Mouse (Mus musculus): ENCODE measurements at regions not wholly inside any gene's neighbourhood (a gene's known extent, or its start where the extent isn't known, plus 50 kb on each side); places are given as distances from the start of the nearest gene placed in this dataset.
A peak's percentile ranks its signal among the peaks of the same experiment; 100 is the strongest.

DNA sequence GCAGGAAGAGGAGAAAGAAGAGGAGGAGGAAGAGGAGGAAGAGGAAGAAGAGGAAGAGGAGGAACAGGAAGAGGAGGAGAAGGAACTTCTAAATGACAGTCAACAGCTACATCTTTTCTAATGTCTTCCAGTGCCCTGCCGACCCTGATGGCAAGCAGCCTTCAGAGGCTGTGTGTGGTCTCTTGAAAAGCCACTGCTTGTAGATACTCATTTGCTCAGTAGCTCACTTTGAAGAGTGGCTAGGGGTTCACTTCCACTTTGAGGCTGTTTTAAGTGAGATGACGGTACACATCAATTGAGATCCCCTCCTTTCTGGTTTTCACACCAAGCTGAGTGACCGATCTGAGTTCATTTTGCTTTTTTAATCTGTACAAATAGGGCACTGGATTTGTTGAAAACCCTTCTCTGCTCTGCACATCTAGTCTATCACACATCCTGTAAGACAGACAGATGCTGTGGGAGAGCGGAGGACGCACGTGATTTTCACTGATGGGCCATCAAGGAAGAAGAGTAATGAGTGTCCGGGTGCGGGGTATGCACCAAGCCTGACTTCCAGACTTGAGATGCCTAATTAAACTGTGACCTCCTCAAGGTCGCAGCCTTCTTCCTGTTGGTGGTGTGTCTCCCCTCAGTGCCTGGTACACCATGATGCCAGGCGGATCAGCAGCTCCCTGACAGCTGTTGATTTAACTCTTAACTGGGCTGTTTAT, 239.0 kb downstream of the Mtx2 start:
- no peak for ATAC-seq

DNA sequence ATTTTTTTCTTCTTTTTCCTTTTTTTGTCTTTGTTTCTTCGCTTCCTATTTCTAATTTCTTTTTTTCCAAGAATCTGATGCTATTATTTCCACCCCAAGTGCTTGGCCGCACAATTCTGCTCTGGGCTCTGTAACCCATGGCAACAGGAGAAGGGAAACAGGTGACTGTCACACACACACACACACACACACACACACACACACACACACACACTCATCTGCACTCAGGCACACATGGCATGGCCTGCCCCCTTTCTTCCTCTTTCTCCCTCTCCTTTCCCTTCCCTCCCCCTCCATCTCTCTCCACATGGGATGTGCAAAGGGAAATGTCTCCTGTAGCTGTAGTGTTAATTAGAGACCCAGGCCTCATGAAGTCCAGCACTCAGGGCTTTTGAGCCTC, 239.7 kb downstream of the Mtx2 start:
- ATAC-seq: no peak

GRCm38 (mm10) chr2:75069321-75069720, 243.7 kb downstream of the Mtx2 start:
- peak; percentile 38 for ATAC-seq

- no peak for ATAC-seq
Observed at GRCm38 (mm10) chr2:75072021-75072420, 246.4 kb downstream of the Mtx2 start.

DNA sequence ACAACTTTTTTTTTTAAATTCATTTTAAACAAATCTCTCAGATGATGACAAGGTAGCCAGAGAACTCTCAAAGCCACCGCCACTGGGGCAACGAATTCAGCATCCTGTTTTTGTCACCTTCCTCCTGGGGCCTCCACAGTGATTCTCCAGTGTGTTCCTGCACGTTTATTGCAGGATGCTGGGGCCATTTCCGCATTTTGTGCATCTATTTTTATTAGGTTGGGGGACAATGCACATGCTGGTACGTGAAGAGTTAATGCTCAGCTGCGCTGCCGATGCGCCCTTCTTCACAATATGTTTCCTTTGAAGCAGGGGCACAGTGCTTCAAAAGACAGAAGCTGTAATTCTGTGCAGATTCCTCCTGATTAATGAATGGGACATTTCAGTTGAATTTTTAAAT, 246.9 kb downstream of the Mtx2 start:
- no peak for ATAC-seq

GRCm38 (mm10) chr2:75073178-75073577, 247.6 kb downstream of the Mtx2 start:
- ATAC-seq: peak; percentile 70

GRCm38 (mm10) chr2:75087164-75087563, 261.6 kb downstream of the Mtx2 start:
- ATAC-seq: no peak

GRCm38 (mm10) chr2:75089186-75089585, 263.6 kb downstream of the Mtx2 start:
- ATAC-seq: no peak

- no peak for ATAC-seq
Observed at GRCm38 (mm10) chr2:75089616-75090015, 264.0 kb downstream of the Mtx2 start.

DNA sequence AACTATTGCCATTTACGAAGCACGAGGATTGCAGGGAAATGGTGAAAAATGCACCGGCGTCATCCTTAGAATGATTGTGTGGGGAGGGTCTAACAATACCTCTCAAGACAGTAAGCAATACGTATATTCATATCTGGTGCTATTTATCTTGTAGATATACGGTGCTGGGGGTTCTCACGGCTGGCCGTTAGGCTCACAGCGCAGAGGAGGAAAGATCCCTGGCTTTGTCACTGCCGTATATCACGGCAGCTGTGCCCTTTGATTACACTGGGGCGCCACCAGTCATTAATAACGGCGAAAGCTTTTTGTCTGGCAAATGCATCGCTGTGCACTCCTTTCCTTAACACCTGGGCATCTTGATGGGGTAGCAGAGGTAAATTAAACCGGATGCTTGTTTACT, 264.8 kb downstream of the Mtx2 start:
- no peak for ATAC-seq

DNA sequence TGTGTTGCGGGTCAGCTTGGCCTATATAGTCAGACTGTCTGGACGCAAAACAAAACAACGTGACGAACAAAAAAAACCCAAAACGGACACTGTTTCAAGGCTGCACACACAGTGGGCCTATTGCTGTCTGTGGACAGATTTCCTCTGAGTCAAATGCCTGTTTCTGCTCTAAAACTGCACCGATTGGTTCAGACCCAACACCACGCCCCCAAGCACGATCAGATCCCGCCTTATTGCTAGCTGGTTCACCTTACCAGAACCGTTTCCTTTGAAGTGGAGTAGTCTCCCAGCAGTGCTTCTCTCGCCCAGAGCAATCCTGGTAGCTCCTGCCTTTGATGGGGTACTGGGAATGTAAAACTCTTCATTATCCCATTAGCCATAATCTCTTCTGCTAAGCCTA, 275.9 kb downstream of the Mtx2 start:
- no peak for ATAC-seq

- no peak for ATAC-seq
Observed at GRCm38 (mm10) chr2:75112751-75113150, 287.1 kb downstream of the Mtx2 start.

GRCm38 (mm10) chr2:75114375-75114774, 288.8 kb downstream of the Mtx2 start:
- no peak for ATAC-seq

- ATAC-seq: no peak
Observed at GRCm38 (mm10) chr2:75118348-75118926, 292.8 kb downstream of the Mtx2 start.

DNA sequence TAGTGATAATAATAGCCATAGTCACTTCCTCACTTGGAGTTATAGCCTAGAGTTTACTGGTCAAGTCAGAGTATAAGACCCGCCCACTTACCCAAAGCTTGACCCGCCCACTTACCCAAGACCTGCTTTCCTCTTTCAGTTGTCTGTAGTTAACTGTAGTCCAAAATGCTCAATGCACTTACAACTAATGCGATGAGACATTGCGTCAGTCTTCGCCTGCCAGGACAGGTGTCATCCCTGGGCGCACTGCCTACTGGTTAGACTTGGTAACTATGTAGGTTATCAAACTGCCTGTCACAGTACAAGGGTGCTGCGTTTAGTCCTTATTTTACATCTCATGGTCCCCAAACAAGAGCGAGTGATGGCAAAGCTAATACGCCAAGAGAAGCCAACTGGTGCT, 294.0 kb downstream of the Mtx2 start:
- no peak for ATAC-seq

GRCm38 (mm10) chr2:75133298-75134080, 307.9 kb downstream of the Mtx2 start:
- no peak for ATAC-seq

DNA sequence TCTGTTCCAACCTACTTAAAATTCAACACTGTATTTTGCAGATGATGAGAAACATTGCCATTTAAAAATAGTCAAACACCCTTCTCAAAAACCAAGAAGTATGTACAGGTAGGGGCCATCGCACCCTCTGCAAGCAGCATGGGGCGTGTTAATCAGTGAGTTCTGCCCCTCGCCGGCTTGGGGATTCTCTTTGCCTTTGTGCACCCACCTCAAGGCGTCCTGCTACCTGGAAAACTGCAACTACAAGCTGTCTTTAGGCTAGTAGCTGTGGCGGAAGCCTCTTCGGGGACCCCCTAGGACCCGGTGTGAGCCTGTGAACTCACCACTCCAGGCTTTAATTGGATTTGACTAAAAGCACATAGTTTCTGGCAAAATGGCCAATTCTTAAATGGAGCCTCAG, 311.0 kb downstream of the Mtx2 start:
- ATAC-seq: no peak

DNA sequence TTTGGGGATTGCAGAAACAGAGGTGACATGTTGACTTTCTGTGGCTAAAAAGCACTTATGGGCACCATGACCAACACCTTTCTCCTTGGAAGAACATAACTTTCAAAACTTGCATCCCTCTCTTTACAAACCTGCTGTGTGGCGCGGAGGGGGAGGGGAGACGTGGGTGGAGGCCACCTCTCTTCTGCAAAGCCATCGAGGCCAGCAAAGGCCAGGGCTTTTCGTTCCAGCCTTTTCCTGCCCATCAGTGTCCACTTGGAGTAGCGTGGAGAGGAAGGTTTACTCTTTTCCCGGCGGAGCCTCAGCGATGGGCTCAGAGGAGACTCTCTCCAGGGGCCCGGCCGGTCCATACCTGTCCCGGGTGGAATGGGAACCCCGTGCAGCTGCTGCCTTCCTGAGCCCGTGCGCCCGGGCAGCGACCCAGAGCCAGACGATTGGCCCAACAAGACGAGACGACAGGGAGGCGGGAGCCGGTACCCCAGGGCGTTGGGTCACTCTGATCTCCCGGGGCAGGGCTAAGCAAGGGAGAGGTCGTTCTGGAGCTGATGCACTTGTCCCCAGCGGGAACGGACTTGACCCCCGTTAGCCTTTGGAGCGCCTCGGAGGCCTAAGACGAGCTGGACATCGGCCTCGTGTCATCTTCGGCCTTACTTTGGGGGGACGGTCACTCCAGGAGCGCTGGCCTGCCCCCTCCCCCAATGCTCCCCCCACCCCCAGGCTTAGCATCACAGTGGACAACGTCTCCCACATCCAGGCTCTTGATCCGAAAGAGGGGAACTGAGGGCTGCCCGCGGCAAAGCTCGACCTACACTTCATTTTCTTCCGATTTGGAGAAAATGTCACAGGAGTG, 311.8 kb downstream of the Mtx2 start:
- no peak for ATAC-seq

GRCm38 (mm10) chr2:75137983-75138745, 312.6 kb downstream of the Mtx2 start:
- ATAC-seq: no peak

DNA sequence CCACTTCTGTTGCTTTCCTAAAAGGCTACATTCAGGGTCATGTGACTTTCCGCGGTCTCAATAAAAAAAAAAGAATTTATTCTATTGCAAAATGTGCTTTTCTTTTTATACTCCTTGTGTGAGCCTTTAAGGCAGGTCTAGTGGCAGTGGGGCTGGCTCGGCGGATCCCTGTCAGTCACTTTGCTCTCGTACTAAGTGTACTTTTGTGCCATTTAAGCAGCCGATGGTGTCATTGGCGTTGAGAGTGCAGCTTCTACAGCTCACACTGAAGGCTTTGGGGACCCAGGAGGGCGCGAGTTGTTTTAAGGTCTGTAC, 313.1 kb downstream of the Mtx2 start:
- ATAC-seq: no peak

DNA sequence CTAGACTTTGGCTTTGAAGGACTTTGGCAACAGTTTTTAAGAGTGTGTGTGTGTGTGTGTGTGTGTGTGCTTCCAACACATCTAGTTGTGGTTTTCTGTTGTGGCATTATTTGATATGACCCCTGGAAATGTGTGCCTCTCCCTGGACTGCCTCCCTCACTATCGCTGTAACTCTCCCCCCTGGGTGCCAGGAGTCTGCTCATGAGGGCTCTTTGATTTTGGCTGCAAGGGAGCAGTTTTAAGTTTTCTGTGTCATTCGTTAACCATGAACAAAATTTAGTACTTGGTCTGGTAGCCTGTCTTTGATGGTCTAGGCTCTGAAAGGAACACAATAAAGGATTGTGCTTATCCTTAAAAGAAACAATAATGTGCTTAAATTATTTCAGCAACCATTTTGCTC, 313.9 kb downstream of the Mtx2 start:
- ATAC-seq: no peak

DNA sequence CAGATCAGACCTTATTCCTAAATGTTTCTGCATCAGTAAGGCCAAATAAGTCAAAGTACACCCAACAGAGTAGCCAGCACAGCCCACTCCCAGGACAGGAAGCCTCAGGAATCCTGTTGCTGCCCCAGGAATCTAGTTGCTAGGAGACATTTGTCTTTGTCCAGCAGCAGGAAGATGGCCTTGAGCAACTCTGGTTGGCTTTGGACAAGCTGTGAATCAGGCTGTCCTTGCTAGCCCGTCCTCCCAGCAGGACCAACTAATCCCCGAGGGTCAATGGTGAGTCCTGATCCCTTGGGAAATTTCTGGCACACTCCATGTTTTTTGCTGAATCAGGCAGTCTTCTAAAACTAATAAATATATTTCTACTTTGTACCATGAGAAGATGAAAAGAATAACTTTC, 317.1 kb downstream of the Mtx2 start:
- ATAC-seq: no peak
